Mouse (Mus musculus): Measurements from ENCODE around the gene Slc9b2. TPM values are rescaled to one million over a fixed set of nuclear protein-coding genes. Genes with fewer than 3 reads are reported as not detected.

The Slc9b2 gene
- total and polyA plus RNA-seq, 2 experiments from 2014 or later, result 2.1 to 2.6 TPM

DNA sequence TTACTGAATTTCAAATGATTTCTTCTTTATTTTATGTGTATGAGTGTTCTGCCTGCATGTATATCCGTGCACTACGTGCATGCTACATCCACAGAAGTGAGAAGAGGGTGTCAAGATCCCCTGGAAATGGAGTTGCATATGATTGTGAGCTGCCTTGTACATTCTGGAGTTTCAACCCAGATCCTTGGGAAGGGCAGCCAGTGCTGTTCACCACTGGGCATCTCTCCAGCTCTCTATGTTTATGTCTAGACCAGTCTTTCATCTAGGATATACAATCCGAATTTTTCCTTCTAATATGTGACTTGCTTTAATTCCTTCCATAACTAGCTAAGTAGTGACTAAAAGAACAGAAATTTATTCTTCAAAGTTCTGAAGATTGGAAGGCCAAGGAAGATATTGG, 68.3 kb downstream of the Slc9b2 start:
- no peak for DNase-seq (ENCODE audit: low spot score)
- TF ChIP-seq CTCF (IDR thresholded peaks at IDR 0.05), result no peak
- no peak overlapping the region for H3K4me2 ChIP-seq (ENCODE audit: low read depth, low read length, poor library complexity, severe bottlenecking)
- no peak overlapping the region for H3K4me3 ChIP-seq (ENCODE audit: low read depth, low read length)
- H3K9ac ChIP-seq (replicated peaks; ENCODE audit: low read length, poor library complexity, severe bottlenecking), result no peak overlapping the region
- no peaks in the 10 kb centered on the region for H3K27me3 ChIP-seq (ENCODE audit: insufficient read depth, low read length)
- H3K4me1 ChIP-seq (ENCODE audit: insufficient read depth, low read length), result no peaks in the 10 kb centered on the region
- H3K9me3 ChIP-seq (ENCODE audit: low read length), result no peaks in the 10 kb centered on the region
- no peaks in the 10 kb centered on the region for H3K36me3 ChIP-seq (ENCODE audit: insufficient read depth, low read length)
- no peak overlapping the region for H3K27ac ChIP-seq (ENCODE audit: low read depth, low read length)
- ATAC-seq (ENCODE audit: low FRiP score), result no peak
- WGBS, result 87% methylated on average over 3 of the region's 3 CpGs

DNA sequence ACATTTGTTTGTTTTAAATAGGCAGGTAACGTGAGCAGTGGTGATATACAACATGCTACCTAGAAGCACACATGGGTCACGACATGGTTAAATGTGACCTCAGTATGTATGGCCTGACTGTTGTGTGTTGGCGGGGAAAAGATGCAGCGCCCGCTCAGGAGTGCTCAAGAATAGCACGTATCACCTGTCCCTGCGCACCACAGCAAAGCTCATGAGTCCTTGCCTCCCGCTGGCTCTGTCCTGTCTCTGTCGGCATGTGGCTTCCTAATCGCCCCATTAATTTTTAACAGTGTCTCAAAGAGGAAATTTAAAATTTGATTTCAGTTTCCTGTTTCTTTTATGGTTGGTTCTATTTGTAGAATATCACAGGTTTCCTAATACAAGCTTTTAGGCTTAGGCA, 69.9 kb downstream of the Slc9b2 start:
- Histone ChIP-seq H3K27me3 (ENCODE audit: insufficient read depth, low read length) (no peaks in the 10 kb centered on the region), H3K4me3 (ENCODE audit: low read depth, low read length) (no peak overlapping the region), H3K9ac (replicated peaks; ENCODE audit: low read length, poor library complexity, severe bottlenecking) (no peak overlapping the region), H3K4me2 (ENCODE audit: low read depth, low read length, poor library complexity, severe bottlenecking) (no peak overlapping the region), H3K36me3 (ENCODE audit: insufficient read depth, low read length) (no peaks in the 10 kb centered on the region), H3K9me3 (ENCODE audit: low read length) (no peaks in the 10 kb centered on the region), H3K4me1 (ENCODE audit: insufficient read depth, low read length) (no peaks in the 10 kb centered on the region), H3K27ac (ENCODE audit: low read depth, low read length) (no peak overlapping the region)
- DNase-seq (ENCODE audit: low spot score), result no peak
- ATAC-seq (ENCODE audit: low FRiP score), result no peak
- no peak for TF ChIP-seq CTCF (IDR thresholded peaks at IDR 0.05)
- WGBS, result 89% methylated on average over 10 of the region's 10 CpGs

DNA sequence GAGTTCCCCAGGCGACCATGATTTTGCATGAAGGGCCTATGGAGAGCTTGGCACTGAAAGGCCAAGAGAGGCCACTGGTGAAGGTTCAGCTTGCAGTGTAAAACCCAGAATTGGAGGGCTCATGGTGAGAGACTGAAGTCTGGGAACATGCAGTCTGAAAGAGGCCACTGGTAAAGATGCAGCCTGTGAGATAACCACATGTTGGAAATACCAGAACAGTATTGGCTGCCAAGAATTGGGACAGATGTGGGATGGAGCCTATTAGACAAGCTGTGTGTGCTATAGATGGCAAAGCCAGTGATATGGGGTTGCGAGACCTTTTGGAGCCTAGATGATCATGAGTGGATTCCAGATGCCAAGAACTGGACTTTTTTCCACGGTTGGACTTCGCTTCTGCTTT, 72.4 kb downstream of the Slc9b2 start:
- Histone ChIP-seq H3K9ac (replicated peaks; ENCODE audit: low read length, poor library complexity, severe bottlenecking) (no peak overlapping the region), H3K36me3 (ENCODE audit: insufficient read depth, low read length) (no peaks in the 10 kb centered on the region), H3K4me1 (ENCODE audit: insufficient read depth, low read length) (no peaks in the 10 kb centered on the region), H3K27me3 (ENCODE audit: insufficient read depth, low read length) (no peaks in the 10 kb centered on the region), H3K9me3 (ENCODE audit: low read length) (no peaks in the 10 kb centered on the region), H3K4me2 (ENCODE audit: low read depth, low read length, poor library complexity, severe bottlenecking) (no peak overlapping the region), H3K4me3 (ENCODE audit: low read depth, low read length) (no peak overlapping the region), H3K27ac (ENCODE audit: low read depth, low read length) (no peak overlapping the region)
- 93% methylated on average over 4 of the region's 4 CpGs for WGBS
- DNase-seq (ENCODE audit: low spot score), result no peak
- TF ChIP-seq CTCF (IDR thresholded peaks at IDR 0.05), result no peak
- ATAC-seq (ENCODE audit: low FRiP score), result no peak

DNA sequence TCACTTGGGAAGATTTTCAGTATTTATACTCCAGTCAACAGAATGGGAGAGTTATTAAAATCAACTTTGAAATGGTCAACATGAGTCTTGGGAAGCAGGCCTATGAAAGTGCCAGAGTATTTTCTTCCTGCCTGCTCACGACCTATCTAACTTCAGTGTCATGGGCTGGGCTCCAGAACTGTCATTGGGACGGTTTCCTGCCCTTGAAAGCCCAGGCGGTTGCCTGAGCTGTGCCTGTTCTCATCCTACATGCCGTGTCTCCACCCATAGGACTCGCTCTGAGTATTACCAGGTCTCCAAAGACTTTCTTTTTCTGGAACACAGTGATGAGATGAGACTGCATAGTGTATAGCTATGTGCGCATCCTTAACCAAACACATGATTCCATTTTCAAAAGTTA, 85.7 kb downstream of the Slc9b2 start:
- Histone ChIP-seq H3K27me3 (ENCODE audit: insufficient read depth, low read length) (no peaks in the 10 kb centered on the region), H3K27ac (ENCODE audit: low read depth, low read length) (no peak overlapping the region), H3K4me2 (ENCODE audit: low read depth, low read length, poor library complexity, severe bottlenecking) (no peak overlapping the region), H3K9me3 (ENCODE audit: low read length) (no peaks in the 10 kb centered on the region), H3K36me3 (ENCODE audit: insufficient read depth, low read length) (no peaks in the 10 kb centered on the region), H3K9ac (replicated peaks; ENCODE audit: low read length, poor library complexity, severe bottlenecking) (no peak overlapping the region), H3K4me1 (ENCODE audit: insufficient read depth, low read length) (no peaks in the 10 kb centered on the region), H3K4me3 (ENCODE audit: low read depth, low read length) (no peak overlapping the region)
- WGBS, result 82% methylated on average over 6 of the region's 6 CpGs
- ATAC-seq (ENCODE audit: low FRiP score), result no peak
- TF ChIP-seq CTCF (IDR thresholded peaks at IDR 0.05), result no peak
- DNase-seq (ENCODE audit: low spot score), result no peak

Other genes with a start within 250 kb of the Slc9b2 start
- gene Cenpe, start 95.2 kb upstream of the Slc9b2 start, total RNA-seq (2014; rRNA removed), result 1.6 and 1.7 TPM in 2 replicates
- 1.5 TPM in 2 replicates for gene Cenpe, start 95.2 kb upstream of the Slc9b2 start, polyA plus RNA-seq (2015; fragmentation: Nextera tagmentation; extraction: Ambion mirVana)
- gene Bdh2, start 26.5 kb upstream of the Slc9b2 start, total RNA-seq (2014; rRNA removed), result 2.0 and 2.9 TPM in 2 replicates
- 6.4 TPM in 2 replicates for gene Bdh2, start 26.5 kb upstream of the Slc9b2 start, polyA plus RNA-seq (2015; fragmentation: Nextera tagmentation; extraction: Ambion mirVana)
- not detected in 2 replicates for gene Slc9b1, start 40.3 kb downstream of the Slc9b2 start, total RNA-seq (2014; rRNA removed)
- gene Slc9b1, start 40.3 kb downstream of the Slc9b2 start, polyA plus RNA-seq (2015; fragmentation: Nextera tagmentation; extraction: Ambion mirVana), result not detected in 2 replicates
- 26.8 and 31.7 TPM in 2 replicates for gene Cisd2, start 116.2 kb downstream of the Slc9b2 start, total RNA-seq (2014; rRNA removed)
- 40.0 and 43.7 TPM in 2 replicates for gene Cisd2, start 116.2 kb downstream of the Slc9b2 start, polyA plus RNA-seq (2015; fragmentation: Nextera tagmentation; extraction: Ambion mirVana)
- 750 and 756 TPM in 2 replicates for gene Ube2d3, start 130.4 kb downstream of the Slc9b2 start, total RNA-seq (2014; rRNA removed)
- 309 and 319 TPM in 2 replicates for gene Ube2d3, start 130.4 kb downstream of the Slc9b2 start, polyA plus RNA-seq (2015; fragmentation: Nextera tagmentation; extraction: Ambion mirVana)
- gene Manba, start 177.9 kb downstream of the Slc9b2 start, total RNA-seq (2014; rRNA removed), result 11.0 and 14.0 TPM in 2 replicates
- 7.2 and 8.0 TPM in 2 replicates for gene Manba, start 177.9 kb downstream of the Slc9b2 start, polyA plus RNA-seq (2015; fragmentation: Nextera tagmentation; extraction: Ambion mirVana)

Measured in midbrain, postnatal 0 days (tissue).